Mouse (Mus musculus) small intestine, adult 2 months (tissue): ENCODE measurements at regions not wholly inside any gene's neighbourhood (a gene's known extent, or its start where the extent isn't known, plus 50 kb on each side); places are given as distances from the start of the nearest gene placed in this dataset.

Experiments used
- CTCF ChIP-seq: fragments of 200-500 bp; IDR thresholded peaks from 2 replicates; pipeline ENCODE4 v1.5.1; 2012; ENCODE audit warnings: low read depth, mild to moderate bottlenecking, control low read depth, inconsistent platforms, low read length, moderate library complexity, mixed read lengths; ENCODE audit not compliant: insufficient replicate concordance, insufficient read length; ENCODE audit errors: extremely low read depth
- POLR2A ChIP-seq: fragments of 200-500 bp; IDR thresholded peaks from 2 replicates; pipeline ENCODE4 v1.6.1; 2012; ENCODE audit warnings: low read depth, mild to moderate bottlenecking, control low read depth, inconsistent platforms, low read length, moderate library complexity

- TF ChIP-seq CTCF (no peak), POLR2A (no peak)
These were observed 124.0 kb upstream of the Lyplal1 start for GRCm38 (mm10) chr1:186241112-186241511.
